Mouse (Mus musculus): Measurements from ENCODE around the gene Uvrag. TPM values are rescaled to one million over a fixed set of nuclear protein-coding genes. Genes with fewer than 3 reads are reported as not detected.
A peak's percentile ranks its signal among the peaks of the same experiment; 100 is the strongest.

Uvrag gene
- polyA plus RNA-seq, 1 experiment from 2014 or later = 15.6 TPM

GRCm38 (mm10) chr7:98938621-98939020 is 202.3 kb downstream of the Uvrag start:
- no peak overlapping the region for H3K27ac ChIP-seq (replicated peaks)
- H3K36me3 ChIP-seq = no peaks in the 10 kb centered on the region
- WGBS = 88% methylated on average over 7 of the region's 7 CpGs

GRCm38 (mm10) chr7:98937079-98937813 is 203.7 kb downstream of the Uvrag start:
- 27% methylated on average over 20 of the region's 20 CpGs for WGBS

More at GRCm38 (mm10) chr7:98938621-98939020, 202.3 kb downstream of the Uvrag start:
- Histone ChIP-seq H3K4me3 (replicated peaks) (no peak overlapping the region), H3K9ac (replicated peaks) (no peak overlapping the region), H3K4me2 (no peak overlapping the region), H3K9me3 (replicated peaks) (no peaks in the 10 kb centered on the region), H3K27me3 (replicated peaks) (no peaks in the 10 kb centered on the region), H3K4me1 (peaks cover 29% of the 10 kb centered on the region)
- ATAC-seq (ENCODE audit: low FRiP score) = no peak

GRCm38 (mm10) chr7:98935757-98936156 is 205.2 kb downstream of the Uvrag start:
- no peak overlapping the region for H3K27ac ChIP-seq (replicated peaks)
- H3K4me2 ChIP-seq = no peak overlapping the region
- H3K4me1 ChIP-seq = peaks cover 29% of the 10 kb centered on the region
- H3K9ac ChIP-seq (replicated peaks) = no peak overlapping the region
- no peaks in the 10 kb centered on the region for H3K9me3 ChIP-seq (replicated peaks)
- no peak for ATAC-seq (ENCODE audit: low FRiP score)
- no peaks in the 10 kb centered on the region for H3K36me3 ChIP-seq
- H3K27me3 ChIP-seq (replicated peaks) = no peaks in the 10 kb centered on the region
- WGBS = 94% methylated on average over 6 of the region's 6 CpGs
- no peak overlapping the region for H3K4me3 ChIP-seq (replicated peaks)

More at GRCm38 (mm10) chr7:98937079-98937813, 203.7 kb downstream of the Uvrag start:
- H3K27ac ChIP-seq (replicated peaks) = no peak overlapping the region
- no peak overlapping the region for H3K9ac ChIP-seq (replicated peaks)
- no peaks in the 10 kb centered on the region for H3K9me3 ChIP-seq (replicated peaks)
- peaks cover 29% of the 10 kb centered on the region for H3K4me1 ChIP-seq
- ATAC-seq (ENCODE audit: low FRiP score) = 0 out of 2 replicates have a peak, but pooled peaks have one; percentile 38
- H3K4me3 ChIP-seq (replicated peaks) = no peak overlapping the region
- no peak overlapping the region for H3K4me2 ChIP-seq
- no peaks in the 10 kb centered on the region for H3K27me3 ChIP-seq (replicated peaks)
- H3K36me3 ChIP-seq = no peaks in the 10 kb centered on the region

- H3K27me3 ChIP-seq (replicated peaks) = no peaks in the 10 kb centered on the region
- no peaks in the 10 kb centered on the region for H3K9me3 ChIP-seq (replicated peaks)
- 92% methylated on average over 10 of the region's 10 CpGs for WGBS
- H3K4me2 ChIP-seq = no peak overlapping the region
- H3K27ac ChIP-seq (replicated peaks) = no peak overlapping the region
- no peak for ATAC-seq (ENCODE audit: low FRiP score)
- no peaks in the 10 kb centered on the region for H3K36me3 ChIP-seq
- peaks cover 29% of the 10 kb centered on the region for H3K4me1 ChIP-seq
- H3K4me3 ChIP-seq (replicated peaks) = no peak overlapping the region
- H3K9ac ChIP-seq (replicated peaks) = no peak overlapping the region
These were observed 205.7 kb downstream of the Uvrag start for GRCm38 (mm10) chr7:98935193-98935592.

- no peak overlapping the region for H3K4me3 ChIP-seq (replicated peaks)
- H3K36me3 ChIP-seq = no peaks in the 10 kb centered on the region
- no peak overlapping the region for H3K4me2 ChIP-seq
- WGBS = 61% methylated on average over 7 of the region's 7 CpGs
- H3K9ac ChIP-seq (replicated peaks) = no peak overlapping the region
- H3K4me1 ChIP-seq = peaks cover 29% of the 10 kb centered on the region
- no peaks in the 10 kb centered on the region for H3K27me3 ChIP-seq (replicated peaks)
- H3K27ac ChIP-seq (replicated peaks) = no peak overlapping the region
- ATAC-seq (ENCODE audit: low FRiP score) = 0 out of 2 replicates have a peak, but pooled peaks have one; percentile 33
- no peaks in the 10 kb centered on the region for H3K9me3 ChIP-seq (replicated peaks)
These were observed 212.5 kb downstream of the Uvrag start for GRCm38 (mm10) chr7:98928336-98929025.

GRCm38 (mm10) chr7:98926906-98927528 is 213.9 kb downstream of the Uvrag start:
- H3K9ac ChIP-seq (replicated peaks) = no peak overlapping the region
- H3K27me3 ChIP-seq (replicated peaks) = no peaks in the 10 kb centered on the region
- H3K27ac ChIP-seq (replicated peaks) = no peak overlapping the region
- no peaks in the 10 kb centered on the region for H3K9me3 ChIP-seq (replicated peaks)
- ATAC-seq (ENCODE audit: low FRiP score) = no peak
- H3K36me3 ChIP-seq = no peaks in the 10 kb centered on the region
- H3K4me1 ChIP-seq = peaks cover 29% of the 10 kb centered on the region
- 74% methylated on average over 10 of the region's 10 CpGs for WGBS
- H3K4me3 ChIP-seq (replicated peaks) = no peak overlapping the region
- no peak overlapping the region for H3K4me2 ChIP-seq

- Histone ChIP-seq H3K4me3 (replicated peaks) (no peak overlapping the region), H3K27ac (replicated peaks) (peak overlapping the region; percentile 80), H3K27me3 (replicated peaks) (no peaks in the 10 kb centered on the region), H3K4me2 (peak overlapping the region; percentile 46), H3K4me1 (peaks cover 27% of the 10 kb centered on the region), H3K9me3 (replicated peaks) (no peaks in the 10 kb centered on the region), H3K36me3 (no peaks in the 10 kb centered on the region), H3K9ac (replicated peaks) (no peak overlapping the region; the same call in 1 of the 2 replicates)
- 7% methylated on average over 18 of the region's 18 CpGs for WGBS
- peak; percentile 76; the same call in 1 of the 2 replicates for ATAC-seq (ENCODE audit: low FRiP score)
These were observed 216.5 kb downstream of the Uvrag start for GRCm38 (mm10) chr7:98924380-98924869.

- Histone ChIP-seq H3K9me3 (replicated peaks) (no peaks in the 10 kb centered on the region), H3K4me3 (replicated peaks) (no peak overlapping the region), H3K4me2 (no peak overlapping the region), H3K27ac (replicated peaks) (no peak overlapping the region), H3K4me1 (peaks cover 22% of the 10 kb centered on the region), H3K9ac (replicated peaks) (no peak overlapping the region), H3K27me3 (replicated peaks) (no peaks in the 10 kb centered on the region), H3K36me3 (no peaks in the 10 kb centered on the region)
- 83% methylated on average over 5 of the region's 5 CpGs for WGBS
- ATAC-seq (ENCODE audit: low FRiP score) = no peak
These were observed 218.0 kb downstream of the Uvrag start for GRCm38 (mm10) chr7:98922984-98923383.

GRCm38 (mm10) chr7:98917407-98917806 is 223.5 kb downstream of the Uvrag start:
- Histone ChIP-seq H3K4me1 (peaks cover 10% of the 10 kb centered on the region; the same call in 1 of the 2 replicates), H3K4me3 (replicated peaks) (no peak overlapping the region), H3K4me2 (no peak overlapping the region), H3K9me3 (replicated peaks) (no peaks in the 10 kb centered on the region), H3K27ac (replicated peaks) (no peak overlapping the region), H3K27me3 (replicated peaks) (no peaks in the 10 kb centered on the region), H3K36me3 (no peaks in the 10 kb centered on the region), H3K9ac (replicated peaks) (no peak overlapping the region)
- 86% methylated on average over 5 of the region's 5 CpGs for WGBS
- ATAC-seq (ENCODE audit: low FRiP score) = no peak

- no peak overlapping the region for H3K4me3 ChIP-seq (replicated peaks)
- H3K9ac ChIP-seq (replicated peaks) = no peak overlapping the region
- H3K27me3 ChIP-seq (replicated peaks) = no peaks in the 10 kb centered on the region
- H3K9me3 ChIP-seq (replicated peaks) = no peaks in the 10 kb centered on the region
- no peak for ATAC-seq (ENCODE audit: low FRiP score)
- 94% methylated on average over 6 of the region's 6 CpGs for WGBS
- no peak overlapping the region for H3K27ac ChIP-seq (replicated peaks)
- no peak overlapping the region for H3K4me2 ChIP-seq
- H3K36me3 ChIP-seq = no peaks in the 10 kb centered on the region
- peaks cover 10% of the 10 kb centered on the region; the same call in 1 of the 2 replicates for H3K4me1 ChIP-seq
These were observed 224.4 kb downstream of the Uvrag start for GRCm38 (mm10) chr7:98916581-98916980.

GRCm38 (mm10) chr7:98912953-98913360 is 228.0 kb downstream of the Uvrag start:
- no peak overlapping the region for H3K27ac ChIP-seq (replicated peaks)
- 69% methylated on average over 2 of the region's 2 CpGs for WGBS
- H3K27me3 ChIP-seq (replicated peaks) = no peaks in the 10 kb centered on the region
- no peaks in the 10 kb centered on the region for H3K36me3 ChIP-seq
- no peak overlapping the region for H3K4me3 ChIP-seq (replicated peaks)
- no peaks in the 10 kb centered on the region for H3K9me3 ChIP-seq (replicated peaks)
- H3K4me1 ChIP-seq = peaks cover 13% of the 10 kb centered on the region; the same call in 1 of the 2 replicates
- no peak for ATAC-seq (ENCODE audit: low FRiP score)
- no peak overlapping the region for H3K9ac ChIP-seq (replicated peaks)
- no peak overlapping the region for H3K4me2 ChIP-seq

Data from neural tube, embryonic 15.5 days (tissue).